Mouse (Mus musculus): ENCODE measurements around the gene Gfer.
"Not testable (repeated sequence)": the region's sequence is repeated elsewhere in the genome, so short reads cannot be mapped to it uniquely, and the experiment has no call there.

The Gfer gene

GRCm38 (mm10) chr17:24722220-24722924 lies 26.4 kb upstream of the Gfer start:
- DNase-seq: no peak

- DNase-seq: not testable (repeated sequence)
Measured at GRCm38 (mm10) chr17:24721383-24721955, 25.5 kb upstream of the Gfer start.

- not testable (repeated sequence) for DNase-seq
Measured at GRCm38 (mm10) chr17:24720616-24721015, 24.7 kb upstream of the Gfer start.

GRCm38 (mm10) chr17:24719494-24720222 lies 23.7 kb upstream of the Gfer start:
- DNase-seq: peak; percentile 97

- not testable (repeated sequence) for DNase-seq
Measured at GRCm38 (mm10) chr17:24718938-24719337, 23.0 kb upstream of the Gfer start.

GRCm38 (mm10) chr17:24717943-24718342 lies 22.0 kb upstream of the Gfer start, which contains the start of the genes Rnf151 and Rps2:
Rnf151 (minus strand) TSS chr17:24718063.
Rps2 (plus strand) TSS chr17:24718116.
- DNase-seq: no peak

- no peak for DNase-seq
Measured at GRCm38 (mm10) chr17:24716166-24716682, 20.3 kb upstream of the Gfer start.

GRCm38 (mm10) chr17:24715556-24715955 lies 19.6 kb upstream of the Gfer start:
- DNase-seq: no peak

GRCm38 (mm10) chr17:24708646-24709045 lies 12.7 kb upstream of the Gfer start:
- no peak for DNase-seq

GRCm38 (mm10) chr17:24707801-24708425 lies 12.0 kb upstream of the Gfer start:
- DNase-seq: no peak

GRCm38 (mm10) chr17:24706982-24707800 lies 11.2 kb upstream of the Gfer start, which contains the start of gene Tbl3:
Tbl3 (minus strand) TSS chr17:24707660.
- DNase-seq: peak; percentile 94

GRCm38 (mm10) chr17:24705821-24706220 lies 9.9 kb upstream of the Gfer start:
- DNase-seq: no peak

- DNase-seq: no peak
Measured at GRCm38 (mm10) chr17:24701251-24701650, 5.3 kb upstream of the Gfer start.

- DNase-seq: no peak
Measured at GRCm38 (mm10) chr17:24699473-24699872, 3.5 kb upstream of the Gfer start.

GRCm38 (mm10) chr17:24698715-24699114 lies 2.8 kb upstream of the Gfer start:
- DNase-seq: no peak

GRCm38 (mm10) chr17:24697985-24698384 lies 2.0 kb upstream of the Gfer start:
- no peak for DNase-seq

GRCm38 (mm10) chr17:24695326-24696010 lies 488 bp downstream of the Gfer start:
- no peak for DNase-seq

- DNase-seq: no peak
Measured at GRCm38 (mm10) chr17:24692385-24692784, 3.6 kb downstream of the Gfer start.

- DNase-seq: peak; percentile 68
Measured at GRCm38 (mm10) chr17:24689251-24690081, 6.5 kb downstream of the Gfer start, which contains the start of gene Syngr3. Syngr3 (minus strand) TSS chr17:24689955.

- no peak for DNase-seq
Measured at GRCm38 (mm10) chr17:24687599-24687998, 8.4 kb downstream of the Gfer start.

All from right cerebral cortex, postnatal 4 days (tissue).